Comparison of ENCODE assay signal across 8 mouse cellular contexts in the genomic region with DNA sequence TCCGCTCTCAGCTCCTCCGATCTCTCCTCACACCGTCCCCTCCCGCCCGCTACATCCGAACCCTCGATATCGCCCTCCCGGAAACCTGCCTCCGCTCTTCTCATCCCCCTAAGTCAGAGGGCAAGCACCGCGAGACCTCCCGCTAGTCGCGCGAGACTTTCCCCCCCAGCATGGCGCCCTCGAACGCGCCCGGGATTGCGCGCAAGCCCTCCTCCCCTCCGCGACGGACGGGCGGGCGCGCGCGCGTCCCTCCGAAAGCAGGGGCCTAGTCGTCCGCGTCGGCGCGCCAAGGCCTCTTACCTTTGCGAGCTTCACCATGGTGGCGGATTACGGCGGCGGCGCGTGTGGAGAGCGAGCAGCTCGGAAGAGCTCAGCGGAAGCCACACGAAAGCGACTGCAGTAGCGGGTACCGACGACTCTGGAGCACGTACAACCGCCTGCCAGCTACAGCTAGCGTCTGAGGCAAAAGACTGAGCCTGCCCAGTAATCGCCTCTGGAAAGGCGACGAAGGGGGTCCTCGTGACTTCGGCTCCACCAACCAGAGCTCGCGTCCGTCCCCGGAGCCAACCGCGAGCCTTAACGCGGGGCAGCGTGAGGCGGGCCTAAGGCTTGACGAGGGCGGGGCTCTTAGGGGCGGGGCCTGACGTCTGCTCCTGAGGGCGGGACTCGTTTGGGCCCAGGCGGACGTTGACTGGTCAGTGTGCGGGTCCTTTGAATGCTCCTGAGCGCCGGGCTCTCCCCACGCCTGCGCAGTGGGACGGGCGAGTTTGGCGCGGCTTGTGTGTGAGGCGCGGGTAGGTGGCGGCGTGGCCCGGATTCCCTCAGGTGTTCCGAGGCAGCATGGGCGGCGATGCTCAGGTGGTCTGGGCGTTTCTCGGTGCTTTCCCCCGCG. TPM values are rescaled to one million over a fixed set of nuclear protein-coding genes. Genes with fewer than 3 reads are reported as not detected.
DNase-seq lines count a peak whose midpoint lies in the region; ATAC-seq and TF ChIP-seq lines count a peak whose summit lies in the region.

Gene Ncl, minus strand, starts transcription at position 495 of the 892 bp plus-strand sequence.

- DNase-seq in 3134 (ENCODE audit: extremely low read depth, insufficient read length, low spot score) = peak; percentile 100
- peak; percentile 98 for DNase-seq in adrenal gland, postnatal 36 days
- peak; percentile 97 to 99 for DNase-seq in heart, adult 18-20 months
- DNase-seq in kidney, adult 2 months = peak; percentile 99
- DNase-seq in spleen, adult 2 months (ENCODE audit: low read depth in 1 of 2, low spot score in 2 of 2) = peak; percentile 97

- peak within 1 kb of the TSS; percentile 89 for H3K4me3 ChIP-seq in embryonic facial prominence, embryonic 13.5 days
- H3K4me3 ChIP-seq in kidney, adult 2 months (ENCODE audit: insufficient read depth, low read depth, low read length) = peak within 1 kb of the TSS; percentile 73
- peak within 1 kb of the TSS; percentile 86 for H3K4me3 ChIP-seq in limb, embryonic 12.5 days (replicated peaks)
- H3K4me3 ChIP-seq in midbrain, embryonic 15.5 days = peak within 1 kb of the TSS; percentile 86
- peak within 1 kb of the TSS; percentile 92 for H3K4me3 ChIP-seq in spleen, adult 2 months (ENCODE audit: extremely low read depth, insufficient read depth, insufficient read length)

- H3K9ac ChIP-seq in embryonic facial prominence, embryonic 13.5 days = peak within 1 kb of the TSS; percentile 94
- H3K9ac ChIP-seq in limb, embryonic 12.5 days (replicated peaks) = peak within 1 kb of the TSS; percentile 96
- peak within 1 kb of the TSS; percentile 84 for H3K9ac ChIP-seq in midbrain, embryonic 15.5 days

- WGBS in embryonic facial prominence, embryonic 13.5 days = under 1% methylated on average over 102 of the region's 102 CpGs
- under 1% methylated on average over 102 of the region's 102 CpGs for WGBS in kidney, adult 2 months
- WGBS in limb, embryonic 12.5 days = under 1% methylated on average over 102 of the region's 102 CpGs
- whole genome bisulfite sequencing in midbrain, embryonic 15.5 days = under 1% methylated on average over 102 of the region's 102 CpGs
- WGBS in spleen, adult 2 months = under 1% methylated on average over 102 of the region's 102 CpGs

- no peak for TF ChIP-seq CTCF in kidney, adult 2 months (conservative IDR thresholded peaks at IDR 0.05; ENCODE audit: insufficient read depth, insufficient read length, low read depth, low read length)
- TF ChIP-seq CTCF in spleen, adult 2 months (IDR thresholded peaks at IDR 0.05; ENCODE audit: extremely low read depth, insufficient read depth, insufficient read length, insufficient replicate concordance) = no peak

- H3K4me2 ChIP-seq in embryonic facial prominence, embryonic 13.5 days = peak within 1 kb of the TSS; percentile 86
- H3K4me2 ChIP-seq in limb, embryonic 12.5 days = peak within 1 kb of the TSS; percentile 79
- H3K4me2 ChIP-seq in midbrain, embryonic 15.5 days = peak within 1 kb of the TSS; percentile 75

- H3K36me3 ChIP-seq in embryonic facial prominence, embryonic 13.5 days = peaks cover 35% of the 10 kb centered on the region
- H3K36me3 ChIP-seq in kidney, adult 2 months (ENCODE audit: control insufficient read depth, insufficient read depth, low read length) = peaks cover 14% of the 10 kb centered on the region
- H3K36me3 ChIP-seq in limb, embryonic 12.5 days = peaks cover 36% of the 10 kb centered on the region
- peaks cover 27% of the 10 kb centered on the region for H3K36me3 ChIP-seq in midbrain, embryonic 15.5 days (replicated peaks)
- peaks cover 22% of the 10 kb centered on the region for H3K36me3 ChIP-seq in spleen, adult 2 months (ENCODE audit: control insufficient read depth, insufficient read depth, low read length)

- no peaks in the 10 kb centered on the region for H3K27me3 ChIP-seq in embryonic facial prominence, embryonic 13.5 days
- no peaks in the 10 kb centered on the region for H3K27me3 ChIP-seq in kidney, adult 2 months (replicated peaks; ENCODE audit: control insufficient read depth, insufficient read depth, low read length)
- no peaks in the 10 kb centered on the region for H3K27me3 ChIP-seq in limb, embryonic 12.5 days
- H3K27me3 ChIP-seq in midbrain, embryonic 15.5 days (replicated peaks) = no peaks in the 10 kb centered on the region
- no peaks in the 10 kb centered on the region for H3K27me3 ChIP-seq in spleen, adult 2 months (ENCODE audit: control insufficient read depth, insufficient read depth, low read length)

- H3K27ac ChIP-seq in embryonic facial prominence, embryonic 13.5 days = peak within 1 kb of the TSS; percentile 100
- H3K27ac ChIP-seq in kidney, adult 2 months (ENCODE audit: insufficient read depth, low read depth, low read length) = peak within 1 kb of the TSS; percentile 95
- peak within 1 kb of the TSS; percentile 99 for H3K27ac ChIP-seq in limb, embryonic 12.5 days
- H3K27ac ChIP-seq in midbrain, embryonic 15.5 days = peak within 1 kb of the TSS; percentile 99
- peak within 1 kb of the TSS; percentile 98 for H3K27ac ChIP-seq in spleen, adult 2 months (ENCODE audit: insufficient read depth, low read length)

- TF ChIP-seq POLR2A in kidney, adult 2 months (IDR thresholded peaks at IDR 0.05; ENCODE audit: low read depth, low read length) = peak; percentile 99
- peak; percentile 97 for TF ChIP-seq POLR2A in spleen, adult 2 months (IDR thresholded peaks at IDR 0.05; ENCODE audit: low read depth, low read length)

- H3K9me3 ChIP-seq in embryonic facial prominence, embryonic 13.5 days = no peaks in the 10 kb centered on the region
- H3K9me3 ChIP-seq in limb, embryonic 12.5 days = no peaks in the 10 kb centered on the region
- H3K9me3 ChIP-seq in midbrain, embryonic 15.5 days = no peaks in the 10 kb centered on the region

- peak; percentile 98 for ATAC-seq in embryonic facial prominence, embryonic 13.5 days (ENCODE audit: insufficient number of reproducible peaks, insufficient read depth, low FRiP score, low TSS enrichment, low read depth)
- peak; percentile 98 for ATAC-seq in limb, embryonic 12.5 days (ENCODE audit: insufficient number of reproducible peaks, insufficient read depth, low FRiP score, low TSS enrichment, low read depth)
- ATAC-seq in midbrain, embryonic 15.5 days (replicated peaks) = peak; percentile 98

- peaks cover 22% of the 10 kb centered on the region for H3K4me1 ChIP-seq in embryonic facial prominence, embryonic 13.5 days
- peaks cover 3% of the 10 kb centered on the region; the same call in 1 of the 2 replicates for H3K4me1 ChIP-seq in kidney, adult 2 months (ENCODE audit: control insufficient read depth, insufficient read depth, low read length)
- peaks cover 16% of the 10 kb centered on the region for H3K4me1 ChIP-seq in limb, embryonic 12.5 days (replicated peaks)
- peaks cover 28% of the 10 kb centered on the region for H3K4me1 ChIP-seq in midbrain, embryonic 15.5 days
- H3K4me1 ChIP-seq in spleen, adult 2 months (ENCODE audit: control insufficient read depth, insufficient read depth, insufficient read length) = peaks cover 6% of the 10 kb centered on the region; the same call in 1 of the 2 replicates

RNA-seq across cellular contexts. Expression of gene Ncl, which starts in this region (rescaled TPM):
- 100 to 1,000 TPM; 222 to 234 TPM for total RNA-seq in adrenal gland, postnatal 36 days (2021)
- polyA plus RNA-seq in embryonic facial prominence, embryonic 13.5 days (2015; fragmentation: Nextera tagmentation; extraction: Ambion mirVana) = 390 and 452 TPM in 2 replicates
- total RNA-seq in heart, adult 18-20 months (2021) = 100 to 1,000 TPM; 105 to 113 TPM
- 7.2 and 10.4 TPM in 2 replicates for polyA plus RNA-seq in kidney, adult 2 months (2012; rRNA removed)
- 467 and 515 TPM in 2 replicates for polyA plus RNA-seq in limb, embryonic 12.5 days (2016; fragmentation: Nextera tagmentation; extraction: Ambion mirVana)
- polyA plus RNA-seq in midbrain, embryonic 15.5 days (2015; fragmentation: Nextera tagmentation; extraction: Ambion mirVana) = 184 and 193 TPM in 2 replicates
- 8.5 and 9.1 TPM in 2 replicates for polyA plus RNA-seq in spleen, adult 2 months (2012; rRNA removed)

Comparison
In these comparisons a context has a peak if more than half of its experiments do, and no peak if none do; other contexts are left out.
1. Peak in every context shown above with its lines: DNase-seq, ATAC-seq, H3K4me3 ChIP-seq and H3K27ac ChIP-seq.
2. RNA of gene Ncl (polyA plus RNA-seq): 467 to 515 TPM in limb, embryonic 12.5 days, 390 to 452 TPM in embryonic facial prominence, embryonic 13.5 days and 184 to 193 TPM in midbrain, embryonic 15.5 days; 7.2 to 10.4 TPM in kidney, adult 2 months and 8.5 to 9.1 TPM in spleen, adult 2 months; every median in the first group is over 10 times any median in the second.